Mouse (Mus musculus): ENCODE results near the gene Ninj1. TPM values are rescaled to one million over a fixed set of nuclear protein-coding genes. Genes with fewer than 3 reads are reported as not detected.

The Ninj1 gene
- polyA plus RNA-seq, 1 experiment from 2014 or later, result 21.2 TPM

- no peak overlapping the region for H3K4me3 ChIP-seq
- H3K36me3 ChIP-seq (replicated peaks), result no peaks in the 10 kb centered on the region
- no peak overlapping the region for H3K9ac ChIP-seq
- 92% methylated on average over 7 of the region's 7 CpGs for WGBS
- H3K4me2 ChIP-seq, result no peak overlapping the region
- no peak for ATAC-seq (replicated peaks)
- no peaks in the 10 kb centered on the region for H3K9me3 ChIP-seq
- no peak overlapping the region for H3K27ac ChIP-seq
- peaks cover 4% of the 10 kb centered on the region; the same call in 1 of the 2 replicates for H3K4me1 ChIP-seq
- H3K27me3 ChIP-seq (replicated peaks), result no peaks in the 10 kb centered on the region
Observed at GRCm38 (mm10) chr13:49202556-49202955, 15.3 kb downstream of the Ninj1 start.

- no peak overlapping the region for H3K27ac ChIP-seq
- H3K4me1 ChIP-seq, result peaks cover 4% of the 10 kb centered on the region; the same call in 1 of the 2 replicates
- H3K27me3 ChIP-seq (replicated peaks), result no peaks in the 10 kb centered on the region
- no peak overlapping the region for H3K4me2 ChIP-seq
- WGBS, result 34% methylated on average over 13 of the region's 13 CpGs
- no peak overlapping the region for H3K4me3 ChIP-seq
- H3K9me3 ChIP-seq, result no peaks in the 10 kb centered on the region
- ATAC-seq (replicated peaks), result peak; percentile 54
- H3K9ac ChIP-seq, result no peak overlapping the region
- no peaks in the 10 kb centered on the region for H3K36me3 ChIP-seq (replicated peaks)
Observed at GRCm38 (mm10) chr13:49205381-49205998, 18.2 kb downstream of the Ninj1 start.

DNA sequence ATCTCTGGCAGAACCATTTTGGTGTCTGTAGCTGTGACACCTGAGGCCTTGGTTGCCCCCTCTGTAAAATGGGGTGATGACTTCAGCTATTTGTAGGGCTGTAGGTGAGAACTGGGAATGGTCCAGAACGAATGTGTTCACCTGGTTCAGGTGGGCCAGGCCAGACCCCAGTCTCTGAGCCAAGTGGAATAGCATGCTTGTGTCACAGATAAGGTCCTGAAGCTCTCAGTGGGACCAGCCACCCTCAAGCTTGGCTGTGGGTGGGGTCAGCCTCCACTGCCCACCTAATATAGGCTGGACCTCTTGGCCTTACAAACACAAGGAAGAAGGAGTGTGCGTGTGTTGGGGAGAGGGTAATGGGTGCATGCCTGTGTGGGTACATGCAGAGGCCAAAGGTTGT lies 19.1 kb downstream of the Ninj1 start:
- Histone ChIP-seq H3K9ac (no peak overlapping the region), H3K4me1 (peaks cover 7% of the 10 kb centered on the region), H3K27ac (no peak overlapping the region), H3K4me3 (no peak overlapping the region), H3K27me3 (replicated peaks) (no peaks in the 10 kb centered on the region), H3K9me3 (no peaks in the 10 kb centered on the region), H3K4me2 (no peak overlapping the region), H3K36me3 (replicated peaks) (no peaks in the 10 kb centered on the region)
- WGBS, result 98% methylated on average over 2 of the region's 2 CpGs
- ATAC-seq (replicated peaks), result no peak

DNA sequence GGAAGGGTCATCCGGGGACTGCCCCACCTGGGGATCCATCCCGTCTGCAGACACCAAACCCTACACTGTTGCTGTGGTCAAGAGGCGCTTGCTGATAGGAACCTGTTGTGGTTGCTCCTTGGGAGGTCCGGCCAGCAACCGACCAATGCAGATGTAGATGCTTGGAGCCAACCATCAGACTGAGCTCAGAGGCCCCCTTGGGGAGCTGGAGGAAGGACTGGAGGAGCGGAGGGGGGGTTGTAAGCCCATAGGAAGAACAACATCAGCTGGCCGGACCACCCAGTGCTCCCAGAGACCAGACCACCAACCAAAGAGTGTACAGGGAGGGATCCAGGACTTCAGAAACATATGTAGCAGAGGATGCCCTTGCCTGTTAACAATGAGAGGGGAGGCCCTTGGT lies 22.0 kb downstream of the Ninj1 start:
- H3K4me1 ChIP-seq, result peaks cover 28% of the 10 kb centered on the region
- H3K36me3 ChIP-seq (replicated peaks), result no peaks in the 10 kb centered on the region
- no peak overlapping the region for H3K27ac ChIP-seq
- no peaks in the 10 kb centered on the region for H3K9me3 ChIP-seq
- ATAC-seq (replicated peaks), result no peak
- H3K27me3 ChIP-seq (replicated peaks), result no peaks in the 10 kb centered on the region
- H3K4me3 ChIP-seq, result no peak overlapping the region
- H3K4me2 ChIP-seq, result no peak overlapping the region
- WGBS, result 61% methylated on average over 7 of the region's 7 CpGs
- H3K9ac ChIP-seq, result no peak overlapping the region

DNA sequence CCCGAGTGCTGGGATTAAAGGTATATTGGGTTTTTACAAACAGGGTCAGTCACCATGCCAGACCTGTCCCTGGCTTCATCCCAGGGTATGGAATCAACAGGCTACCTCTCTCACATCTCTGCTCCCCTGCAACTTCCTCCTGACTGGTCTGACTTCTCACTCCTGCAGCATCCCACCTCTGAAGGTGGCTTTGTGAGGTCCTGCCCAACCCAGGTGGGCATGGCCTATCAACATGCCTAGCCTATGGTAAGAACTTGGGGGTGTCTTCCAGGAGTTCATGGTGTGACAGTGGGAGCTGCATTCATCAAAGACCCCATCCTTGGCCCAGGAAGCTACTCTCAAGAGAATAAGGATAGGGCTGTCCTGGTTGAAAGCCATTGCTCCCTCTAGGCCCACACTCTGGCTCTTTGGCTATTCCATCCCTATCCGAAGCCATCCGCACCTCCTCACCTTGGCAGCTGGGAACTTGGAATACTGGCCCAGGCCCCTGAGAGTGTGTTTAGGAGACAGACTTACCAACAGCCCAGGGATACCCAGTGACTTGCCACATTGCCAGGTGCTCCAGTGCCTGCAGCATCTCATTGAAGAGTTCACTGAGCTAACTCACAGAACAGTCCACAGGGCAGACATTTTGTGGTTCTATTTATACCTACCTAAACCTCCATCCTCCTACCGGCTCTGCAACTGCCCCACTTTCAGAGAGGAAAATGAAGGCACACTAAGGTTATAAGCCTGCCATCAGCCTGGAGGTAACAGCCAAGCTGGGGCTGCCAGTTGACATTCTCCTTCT lies 25.6 kb downstream of the Ninj1 start:
- Histone ChIP-seq H3K27me3 (replicated peaks) (peaks cover 12% of the 10 kb centered on the region), H3K9me3 (no peaks in the 10 kb centered on the region), H3K27ac (no peak overlapping the region), H3K9ac (no peak overlapping the region), H3K4me1 (peaks cover 39% of the 10 kb centered on the region), H3K4me3 (no peak overlapping the region), H3K36me3 (replicated peaks) (no peaks in the 10 kb centered on the region), H3K4me2 (no peak overlapping the region)
- ATAC-seq (replicated peaks), result no peak
- WGBS, result 87% methylated on average over 4 of the region's 4 CpGs

- Histone ChIP-seq H3K27me3 (replicated peaks) (peaks cover 12% of the 10 kb centered on the region), H3K9ac (no peak overlapping the region), H3K9me3 (no peaks in the 10 kb centered on the region), H3K4me1 (peaks cover 39% of the 10 kb centered on the region), H3K36me3 (replicated peaks) (no peaks in the 10 kb centered on the region), H3K27ac (no peak overlapping the region), H3K4me3 (no peak overlapping the region), H3K4me2 (no peak overlapping the region)
- WGBS, result 60% methylated on average over 4 of the region's 4 CpGs
- no peak for ATAC-seq (replicated peaks)
Observed at GRCm38 (mm10) chr13:49213531-49213932, 26.2 kb downstream of the Ninj1 start.

GRCm38 (mm10) chr13:49214454-49214853 lies 27.2 kb downstream of the Ninj1 start:
- Histone ChIP-seq H3K36me3 (replicated peaks) (no peaks in the 10 kb centered on the region), H3K27me3 (replicated peaks) (peaks cover 12% of the 10 kb centered on the region), H3K4me3 (no peak overlapping the region), H3K27ac (no peak overlapping the region), H3K9me3 (no peaks in the 10 kb centered on the region), H3K9ac (no peak overlapping the region), H3K4me1 (peaks cover 39% of the 10 kb centered on the region), H3K4me2 (peak overlapping the region; percentile 78)
- WGBS, result 60% methylated on average over 3 of the region's 3 CpGs
- no peak for ATAC-seq (replicated peaks)

GRCm38 (mm10) chr13:49215128-49215503 lies 27.8 kb downstream of the Ninj1 start:
- Histone ChIP-seq H3K4me2 (peak overlapping the region; percentile 78), H3K36me3 (replicated peaks) (no peaks in the 10 kb centered on the region), H3K4me1 (peaks cover 39% of the 10 kb centered on the region), H3K27ac (no peak overlapping the region), H3K9ac (peak overlapping the region; percentile 59), H3K27me3 (replicated peaks) (peaks cover 12% of the 10 kb centered on the region), H3K9me3 (no peaks in the 10 kb centered on the region), H3K4me3 (peak overlapping the region; percentile 55)
- WGBS, result 14% methylated on average over 5 of the region's 5 CpGs
- no peak; the same call in 1 of the 2 replicates for ATAC-seq (replicated peaks)

DNA sequence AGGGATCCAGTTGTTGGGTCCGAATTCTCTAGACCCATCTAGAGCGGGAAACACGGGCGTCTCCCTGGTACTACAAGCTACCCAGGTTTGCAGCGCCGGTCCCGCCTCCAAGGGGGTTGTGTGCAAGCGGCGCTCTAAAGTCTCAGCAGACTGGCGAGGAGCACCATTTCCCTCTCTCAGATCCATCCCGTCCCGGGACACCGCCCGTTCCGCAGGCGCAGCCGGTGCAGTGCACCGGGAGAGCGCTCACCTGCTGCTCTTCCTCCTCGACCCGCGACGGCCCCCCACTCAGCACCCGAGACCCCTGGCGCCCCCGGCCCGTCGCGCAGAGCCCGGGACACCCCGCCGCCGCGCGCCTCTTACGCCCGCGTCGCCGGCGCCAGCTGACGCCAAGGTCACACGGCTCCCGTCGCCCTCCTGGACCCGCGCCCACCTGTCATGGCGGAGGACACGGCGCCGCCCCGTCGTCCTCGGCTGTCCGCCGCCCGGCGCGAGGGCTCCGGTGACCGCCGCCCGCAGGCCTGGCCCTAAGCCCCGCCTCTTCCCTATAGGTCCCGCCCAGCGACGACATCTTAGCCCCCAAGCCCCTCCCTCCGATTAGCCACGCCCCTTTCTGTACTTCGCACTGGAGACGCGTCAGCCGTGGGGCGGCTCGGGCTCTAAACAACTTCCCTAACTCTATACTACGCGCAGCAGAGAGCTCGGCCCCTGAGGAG lies 28.4 kb downstream of the Ninj1 start, which contains the start of gene Card19:
Gene Card19, minus strand, starts transcription at position 534 of the 716 bp plus-strand sequence.
- H3K4me1 ChIP-seq, result peaks cover 39% of the 10 kb centered on the region
- H3K4me2 ChIP-seq, result peak within 1 kb of the TSS; percentile 78
- 0% methylated on average over 70 of the region's 78 CpGs for WGBS
- H3K27ac ChIP-seq, result no peak within 1 kb of the TSS
- no peaks in the 10 kb centered on the region for H3K9me3 ChIP-seq
- ATAC-seq (replicated peaks), result peak; percentile 82
- H3K36me3 ChIP-seq (replicated peaks), result no peaks in the 10 kb centered on the region
- peak within 1 kb of the TSS; percentile 55 for H3K4me3 ChIP-seq
- H3K27me3 ChIP-seq (replicated peaks), result peaks cover 12% of the 10 kb centered on the region
- H3K9ac ChIP-seq, result peak within 1 kb of the TSS; percentile 59

DNA sequence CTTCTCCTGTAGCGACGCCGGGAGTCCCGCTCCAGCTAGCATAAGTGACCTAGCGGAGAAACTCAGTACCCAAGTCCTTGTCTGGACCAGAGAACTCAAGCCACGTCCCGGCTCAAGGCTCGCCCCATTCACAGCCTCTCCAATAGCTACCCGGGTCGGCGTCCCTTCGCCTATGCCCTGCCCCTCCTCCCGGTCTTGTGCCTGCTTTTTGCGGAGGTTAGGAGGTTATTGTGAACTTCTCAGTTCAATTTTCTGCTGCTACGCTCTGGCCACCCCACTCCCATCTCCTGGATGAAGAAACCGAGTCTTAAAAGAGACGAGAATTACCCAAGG lies 28.9 kb downstream of the Ninj1 start:
- no peaks in the 10 kb centered on the region for H3K9me3 ChIP-seq
- WGBS, result 4% methylated on average over 17 of the region's 17 CpGs
- peak overlapping the region; percentile 78 for H3K4me2 ChIP-seq
- no peaks in the 10 kb centered on the region for H3K36me3 ChIP-seq (replicated peaks)
- ATAC-seq (replicated peaks), result no peak
- H3K4me3 ChIP-seq, result peak overlapping the region; percentile 55
- peaks cover 38% of the 10 kb centered on the region for H3K4me1 ChIP-seq
- H3K27me3 ChIP-seq (replicated peaks), result peaks cover 12% of the 10 kb centered on the region
- H3K27ac ChIP-seq, result no peak overlapping the region
- H3K9ac ChIP-seq, result peak overlapping the region; percentile 59

GRCm38 (mm10) chr13:49216808-49217561 lies 29.7 kb downstream of the Ninj1 start:
- no peaks in the 10 kb centered on the region for H3K36me3 ChIP-seq (replicated peaks)
- H3K9ac ChIP-seq, result no peak overlapping the region
- WGBS, result 56% methylated on average over 9 of the region's 9 CpGs
- H3K9me3 ChIP-seq, result no peaks in the 10 kb centered on the region
- H3K4me3 ChIP-seq, result no peak overlapping the region
- peaks cover 30% of the 10 kb centered on the region for H3K4me1 ChIP-seq
- H3K4me2 ChIP-seq, result peak overlapping the region; percentile 78; the same call in 1 of the 2 replicates
- ATAC-seq (replicated peaks), result no peak
- H3K27me3 ChIP-seq (replicated peaks), result peaks cover 12% of the 10 kb centered on the region
- H3K27ac ChIP-seq, result no peak overlapping the region

GRCm38 (mm10) chr13:49218651-49219050 lies 31.4 kb downstream of the Ninj1 start:
- Histone ChIP-seq H3K27me3 (replicated peaks) (peaks cover 12% of the 10 kb centered on the region), H3K9me3 (no peaks in the 10 kb centered on the region), H3K4me1 (peaks cover 20% of the 10 kb centered on the region), H3K27ac (no peak overlapping the region), H3K4me2 (no peak overlapping the region), H3K36me3 (replicated peaks) (no peaks in the 10 kb centered on the region), H3K9ac (no peak overlapping the region), H3K4me3 (no peak overlapping the region)
- no peak for ATAC-seq (replicated peaks)
- WGBS, result 29% methylated on average over 3 of the region's 3 CpGs

All from midbrain, embryonic 15.5 days (tissue).